18 mouse cellular contexts compared by ENCODE assay signal in the genomic region with DNA sequence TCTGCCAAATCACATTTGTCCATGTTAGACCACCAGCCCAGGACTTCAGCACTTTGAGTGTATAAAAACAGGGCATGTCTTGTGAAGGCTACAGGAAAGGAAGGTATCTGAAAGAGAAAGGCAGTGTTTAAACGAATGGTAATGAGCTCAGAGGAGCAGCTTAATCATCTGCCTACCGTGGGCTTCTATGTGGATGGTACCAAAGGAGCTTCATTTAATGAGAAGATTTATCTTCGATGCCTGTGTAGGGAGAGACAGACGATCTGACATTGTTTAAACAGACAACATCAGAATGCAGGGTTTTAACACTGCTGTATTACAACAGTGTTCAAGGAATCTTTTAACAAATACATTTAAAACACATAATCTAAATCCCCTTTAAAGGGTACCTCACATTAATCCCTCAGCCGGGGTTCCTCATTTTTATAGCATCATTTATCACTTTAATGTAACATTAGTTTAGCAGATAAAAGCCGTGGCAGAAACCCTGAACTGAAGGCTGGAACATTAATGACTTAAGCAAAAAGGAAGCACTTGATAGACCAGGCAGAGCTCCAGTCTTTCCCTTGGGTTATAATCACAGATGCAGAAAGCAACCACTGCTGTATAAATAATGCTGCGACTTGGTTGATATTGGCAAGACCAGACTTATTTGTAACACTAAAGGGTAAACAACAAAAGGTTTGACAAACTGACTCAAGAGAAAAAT. TPM values are rescaled to one million over a fixed set of nuclear protein-coding genes. Genes with fewer than 3 reads are reported as not detected.
DNase-seq lines count a peak whose midpoint lies in the region; ATAC-seq lines count a peak whose summit lies in the region.
"Had no signal": no experiment of that assay in that cellular context is flagged by ENCODE, and none has a peak within 500 bp of the region (broad histone marks: within the 10 kb centered on the region; RNA-seq: fewer than 3 reads in every experiment).

No protein-coding gene starts in this region.

- H3K27me3 ChIP-seq in midbrain, embryonic 13.5 days = no peaks in the 10 kb centered on the region
- H3K27me3 ChIP-seq in midbrain, embryonic 10.5 days (ENCODE audit: low read depth, poor library complexity, severe bottlenecking) = no peaks in the 10 kb centered on the region
- H3K27me3 ChIP-seq in neural tube, embryonic 13.5 days = no peaks in the 10 kb centered on the region
- H3K27me3 ChIP-seq: CH12.LX; heart, embryonic 13.5 days; liver, embryonic 13.5 days had no signal

- peak; percentile 53 for ATAC-seq in midbrain, embryonic 13.5 days
- ATAC-seq in neural tube, embryonic 13.5 days (ENCODE audit: low read depth) = peak; percentile 83

- no peak overlapping the region for H3K4me2 ChIP-seq in midbrain, embryonic 13.5 days (replicated peaks)
- peak overlapping the region; percentile 30 for H3K4me2 ChIP-seq in neural tube, embryonic 13.5 days
- H3K4me2 ChIP-seq: heart, embryonic 13.5 days; liver, embryonic 13.5 days had no signal

- peaks cover 10% of the 10 kb centered on the region for H3K4me1 ChIP-seq in midbrain, embryonic 13.5 days (replicated peaks)
- peaks cover 7% of the 10 kb centered on the region for H3K4me1 ChIP-seq in midbrain, embryonic 10.5 days
- H3K4me1 ChIP-seq in neural tube, embryonic 13.5 days (replicated peaks) = peaks cover 23% of the 10 kb centered on the region
- H3K4me1 ChIP-seq: liver, embryonic 13.5 days had no signal

- H3K9me3 ChIP-seq in midbrain, embryonic 13.5 days = no peaks in the 10 kb centered on the region
- H3K9me3 ChIP-seq in midbrain, embryonic 10.5 days (replicated peaks) = no peaks in the 10 kb centered on the region
- no peaks in the 10 kb centered on the region for H3K9me3 ChIP-seq in neural tube, embryonic 13.5 days
- H3K9me3 ChIP-seq: heart, embryonic 13.5 days; liver, embryonic 13.5 days had no signal

- no peak overlapping the region for H3K4me3 ChIP-seq in midbrain, embryonic 13.5 days (replicated peaks)
- no peak overlapping the region for H3K4me3 ChIP-seq in midbrain, embryonic 10.5 days
- no peak overlapping the region for H3K4me3 ChIP-seq in neural tube, embryonic 13.5 days
- H3K4me3 ChIP-seq: heart, embryonic 13.5 days; liver, embryonic 13.5 days had no signal

- no peak overlapping the region for H3K9ac ChIP-seq in midbrain, embryonic 13.5 days (replicated peaks)
- H3K9ac ChIP-seq in neural tube, embryonic 13.5 days = no peak overlapping the region
- H3K9ac ChIP-seq: heart, embryonic 13.5 days; liver, embryonic 13.5 days had no signal

- WGBS in midbrain, embryonic 13.5 days = 22% methylated on average over 7 of the region's 7 CpGs
- 44% methylated on average over 7 of the region's 7 CpGs for WGBS in midbrain, embryonic 10.5 days
- 8% methylated on average over 7 of the region's 7 CpGs for WGBS in neural tube, embryonic 13.5 days

- DNase-seq in embryo, embryonic 11 days = peak; percentile 14
- no peak for DNase-seq in embryo, embryonic 9.5 days (ENCODE audit: extremely low spot score)
- DNase-seq in kidney, postnatal 14 days = peak; percentile 19
- DNase-seq in kidney, adult 11 months = no peak
- DNase-seq in midbrain, embryonic 10.5 days (ENCODE audit: low spot score) = no peak
- no peak for DNase-seq in ovary, postnatal 14 days (ENCODE audit: low spot score)
- DNase-seq: adrenal gland, postnatal 10 days; cerebellum, adult 9-10 months; gastrocnemius, postnatal 36 days; heart, postnatal 4 days; kidney, adult 18-20 months; liver, embryonic 13.5 days; thymus, adult 2 months had no signal

- H3K27ac ChIP-seq in midbrain, embryonic 13.5 days = peak overlapping the region; percentile 3; the same call in 1 of the 2 replicates
- no peak overlapping the region for H3K27ac ChIP-seq in midbrain, embryonic 10.5 days (replicated peaks)
- peak overlapping the region; percentile 49 for H3K27ac ChIP-seq in neural tube, embryonic 13.5 days (replicated peaks)
- H3K27ac ChIP-seq: heart, embryonic 13.5 days; liver, embryonic 13.5 days had no signal

- no peaks in the 10 kb centered on the region for H3K36me3 ChIP-seq in midbrain, embryonic 13.5 days
- no peaks in the 10 kb centered on the region for H3K36me3 ChIP-seq in midbrain, embryonic 10.5 days
- no peaks in the 10 kb centered on the region for H3K36me3 ChIP-seq in neural tube, embryonic 13.5 days
- H3K36me3 ChIP-seq: heart, embryonic 13.5 days; liver, embryonic 13.5 days had no signal

RNA-seq across cellular contexts. Expression of a gene that starts 19.8 kb away (rescaled TPM):
- polyA plus RNA-seq in midbrain, embryonic 13.5 days (2015; fragmentation: Nextera tagmentation; extraction: Ambion mirVana) = 0.19 and 0.42 TPM in 2 replicates
- 0.12 TPM in 1 of 2 replicates, not detected in the other for polyA plus RNA-seq in midbrain, embryonic 10.5 days (2016; fragmentation: Nextera tagmentation; extraction: Ambion mirVana)
- polyA plus RNA-seq in neural tube, embryonic 13.5 days (2015; fragmentation: Nextera tagmentation; extraction: Ambion mirVana) = 0.07 TPM in 1 of 2 replicates, not detected in the other
- polyA plus RNA-seq: embryonic facial prominence, embryonic 11.5 days; heart, embryonic 13.5 days; liver, embryonic 13.5 days; thymus, adult 2 months had no signal

RNA-seq across cellular contexts. Expression of a gene that starts 35.2 kb away (rescaled TPM):
- 5.2 and 6.3 TPM in 2 replicates for polyA plus RNA-seq in midbrain, embryonic 13.5 days (2015; fragmentation: Nextera tagmentation; extraction: Ambion mirVana)
- 3.0 and 5.1 TPM in 2 replicates for polyA plus RNA-seq in midbrain, embryonic 10.5 days (2016; fragmentation: Nextera tagmentation; extraction: Ambion mirVana)
- polyA plus RNA-seq in neural tube, embryonic 13.5 days (2015; fragmentation: Nextera tagmentation; extraction: Ambion mirVana) = 7.5 and 7.6 TPM in 2 replicates

Comparison
In these comparisons a context has a peak if more than half of its experiments do, and no peak if none do; other contexts are left out.
1. DNase-seq: peak in embryo, embryonic 11 days (single experiment) and kidney, postnatal 14 days (single experiment); none in embryo, embryonic 9.5 days (single experiment), kidney, adult 11 months (single experiment), midbrain, embryonic 10.5 days (single experiment) and ovary, postnatal 14 days (single experiment).